Mouse (Mus musculus) cortical plate, adult 2 months (tissue): Measurements from ENCODE around the gene Faf1.

Source experiments
- CTCF ChIP-seq: fragments of 200-500 bp; IDR thresholded peaks from 2 replicates; pipeline ENCODE4 v1.5.1; 2011; ENCODE audit warnings: mild to moderate bottlenecking, control low read depth, low read length; ENCODE audit not compliant: insufficient read depth; ENCODE audit errors: extremely low read depth
- POLR2A ChIP-seq: fragments of 200-500 bp; IDR thresholded peaks from 2 replicates; pipeline ENCODE4 v1.6.1; 2011; ENCODE audit warnings: mild to moderate bottlenecking, low read length, control low read depth; ENCODE audit not compliant: insufficient read depth; ENCODE audit errors: extremely low read depth

- TF ChIP-seq CTCF (no peak), POLR2A (no peak)
These were observed 302.5 kb downstream of the Faf1 start for GRCm38 (mm10) chr4:109978858-109979340.
